23 mouse cellular contexts compared by ENCODE assay signal in genomic region chr6:145610901-145611300, GRCm38 (mm10). TPM values are rescaled to one million over a fixed set of nuclear protein-coding genes. Genes with fewer than 3 reads are reported as not detected.
"Had no signal": no experiment of that assay in that cellular context is flagged by ENCODE, and none has a peak within 500 bp of the region (broad histone marks: within the 10 kb centered on the region; RNA-seq: fewer than 3 reads in every experiment).

No protein-coding gene starts in this region.

- H3K9me3 ChIP-seq: liver, embryonic 15.5 days; lung, embryonic 15.5 days; midbrain, embryonic 12.5 days; neural tube, embryonic 12.5 days; stomach, embryonic 15.5 days had no signal

- H3K4me3 ChIP-seq: liver, embryonic 15.5 days; lung, embryonic 15.5 days; midbrain, embryonic 12.5 days; neural tube, embryonic 12.5 days; stomach, embryonic 15.5 days had no signal

- H3K27ac ChIP-seq: liver, embryonic 15.5 days; lung, embryonic 15.5 days; macrophage; midbrain, embryonic 12.5 days; neural tube, embryonic 12.5 days; stomach, embryonic 15.5 days; stomach, postnatal 0 days had no signal

- H3K4me2 ChIP-seq: liver, embryonic 15.5 days; lung, embryonic 15.5 days; midbrain, embryonic 12.5 days; neural tube, embryonic 12.5 days; stomach, embryonic 15.5 days had no signal

- H3K9ac ChIP-seq: liver, embryonic 15.5 days; liver, postnatal 0 days; lung, embryonic 15.5 days; midbrain, embryonic 12.5 days; neural tube, embryonic 12.5 days; stomach, embryonic 15.5 days had no signal

- H3K36me3 ChIP-seq: liver, embryonic 15.5 days; lung, embryonic 15.5 days; midbrain, embryonic 12.5 days; neural tube, embryonic 12.5 days; stomach, embryonic 15.5 days had no signal

- ATAC-seq: liver, postnatal 0 days had no signal

- H3K4me1 ChIP-seq: liver, embryonic 15.5 days; midbrain, embryonic 12.5 days; neural tube, embryonic 12.5 days; stomach, embryonic 15.5 days had no signal

- H3K27me3 ChIP-seq: liver, embryonic 15.5 days; lung, embryonic 15.5 days; neural tube, embryonic 12.5 days; stomach, embryonic 15.5 days had no signal

- DNase-seq: liver, postnatal 0 days; lung, adult 2 months; lung, postnatal 14 days; lung, postnatal 36 days; midbrain, embryonic 14.5 days; right cerebral cortex, postnatal 14 days; thymus, adult 2 months; thymus, postnatal 25 days; thymus, postnatal 4 days had no signal

RNA-seq across cellular contexts. Expression of gene Lmntd1, which starts 3.2 kb away (rescaled TPM):
- total RNA-seq: megakaryocyte progenitor cell, adult 5-6 weeks; monocyte, adult 5-6 weeks had no signal
- polyA plus RNA-seq: liver, embryonic 15.5 days; liver, postnatal 0 days; macrophage had no signal

RNA-seq across cellular contexts. Expression of gene Tuba3b, which starts 4.7 kb away (rescaled TPM):
- total RNA-seq: megakaryocyte progenitor cell, adult 5-6 weeks; monocyte, adult 5-6 weeks; neutrophil, adult 5-6 weeks had no signal
- polyA plus RNA-seq: liver, postnatal 0 days; lung, embryonic 15.5 days; lung, postnatal 0 days; macrophage; midbrain, embryonic 12.5 days; midbrain, embryonic 14.5 days; neural tube, embryonic 12.5 days; neural tube, embryonic 14.5 days; spleen, adult 2 months; stomach, embryonic 15.5 days; stomach, postnatal 0 days; urinary bladder, adult 2 months had no signal
